Mouse (Mus musculus): ENCODE measurements around the gene Zrsr2.

Zrsr2 gene

DNA sequence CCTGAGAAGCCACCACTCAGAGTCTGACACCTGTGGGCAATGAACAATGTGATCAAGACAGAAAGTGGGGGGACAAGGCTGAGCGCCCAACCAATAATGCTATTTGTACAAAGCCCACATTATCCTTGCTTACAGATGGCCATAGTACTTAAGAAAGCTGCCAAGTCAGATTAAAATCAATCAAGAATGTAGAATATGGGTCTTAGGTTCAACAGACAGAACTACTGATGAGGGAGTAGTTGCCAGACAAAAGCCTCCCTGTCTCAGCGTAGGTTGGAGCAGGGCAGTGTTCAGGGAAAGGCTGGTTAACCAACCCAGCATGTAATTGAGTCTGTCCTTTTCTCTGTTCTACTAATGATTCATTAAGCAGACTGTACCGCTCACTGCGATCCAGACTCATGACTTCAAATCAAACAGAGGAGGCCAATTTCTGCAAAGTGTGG, 72.9 kb downstream of the Zrsr2 start:
- no peak for DNase-seq (ENCODE audit: low spot score in 2 of 2)

Measured in natural killer cell, adult 2 months (primary cell).